Mouse (Mus musculus) left cerebral cortex, adult 9 months (tissue): ENCODE results near the gene Fbxo11.
"Not testable (repeated sequence)": the region's sequence is repeated elsewhere in the genome, so short reads cannot be mapped to it uniquely, and the experiment has no call there.

Experiments used
- DNase-seq, 2 experiments: peaks; one replicate each; pipeline ENCODE4 v3.0.0; 2022; ENCODE audit warnings: low spot score in 2 of 2

Fbxo11 gene

DNA sequence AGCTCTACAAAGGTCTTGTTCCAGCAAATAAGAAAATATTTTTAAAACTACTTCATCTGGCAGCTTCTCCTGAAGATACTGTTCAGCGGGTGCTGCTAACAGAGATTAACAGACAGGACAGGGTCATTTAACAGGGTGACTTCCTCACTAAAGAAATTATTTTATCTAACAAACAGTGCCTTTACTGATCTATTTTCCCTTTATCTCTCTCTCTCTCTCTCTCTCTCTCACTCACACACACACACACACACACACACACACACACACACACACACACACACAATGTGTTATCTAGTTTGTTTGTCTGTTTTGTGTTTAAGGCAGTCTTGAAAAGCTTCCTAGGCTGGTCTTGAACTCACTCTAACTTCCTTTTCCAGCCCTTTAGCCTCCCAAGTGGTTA is 50.6 kb downstream of the Fbxo11 start:
- no peak for DNase-seq

DNA sequence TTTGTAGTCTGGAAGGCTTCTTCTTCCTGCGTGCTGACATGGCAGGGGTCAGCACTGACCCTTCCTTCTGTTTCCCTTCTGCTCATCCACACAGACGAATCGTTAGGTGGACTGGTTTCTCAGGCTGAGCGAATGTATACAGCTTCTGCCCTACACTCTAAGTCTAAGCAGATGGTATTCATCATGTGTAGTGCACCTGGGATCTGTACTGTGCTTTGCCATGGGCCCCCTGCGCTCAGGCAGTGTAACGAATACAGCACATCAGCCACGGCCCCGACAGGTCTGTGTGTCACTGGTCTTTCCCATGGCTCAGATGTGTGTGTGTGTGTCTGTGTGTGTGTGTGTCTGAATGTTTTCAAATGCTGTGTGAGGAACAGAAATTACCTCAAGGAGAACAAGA is 58.1 kb downstream of the Fbxo11 start:
- no peak for DNase-seq

DNA sequence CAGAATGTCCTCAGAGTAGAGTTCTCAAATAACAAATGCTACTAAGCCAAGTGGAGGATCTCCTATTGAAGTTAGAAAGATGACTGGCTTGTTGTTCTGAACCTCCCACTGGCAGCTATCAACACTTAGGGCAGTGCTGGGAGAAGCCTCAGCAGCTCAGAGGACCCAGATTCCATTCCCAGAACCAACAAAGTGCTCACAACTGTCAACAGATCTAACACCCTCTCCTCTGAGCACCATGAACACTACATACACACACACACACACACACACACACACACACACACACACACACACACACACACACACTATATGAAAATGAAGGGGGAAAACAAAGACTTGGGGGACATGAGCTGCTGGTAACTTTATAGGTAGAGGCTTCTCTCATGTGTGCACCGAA is 60.2 kb downstream of the Fbxo11 start:
- DNase-seq, result no peak

DNA sequence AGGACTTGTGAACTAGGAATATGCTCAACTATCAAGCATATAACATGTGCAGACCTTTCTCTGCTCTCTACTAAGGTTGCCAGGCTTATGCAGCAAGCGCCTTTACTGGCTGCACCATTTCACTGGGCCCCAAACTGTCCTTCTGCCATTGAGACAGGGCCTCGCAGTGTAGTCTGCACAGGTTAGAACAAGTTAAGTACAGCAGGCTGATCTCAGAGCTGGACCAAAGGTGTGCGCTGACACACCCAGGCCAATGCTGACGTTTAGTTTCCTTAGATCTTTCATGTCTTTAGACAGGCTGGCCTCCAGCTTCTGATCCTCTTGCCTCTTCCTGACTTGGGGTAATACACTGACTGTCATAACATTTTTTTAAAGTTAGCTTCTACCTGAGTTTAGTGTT is 67.3 kb downstream of the Fbxo11 start:
- DNase-seq, result no peak

DNA sequence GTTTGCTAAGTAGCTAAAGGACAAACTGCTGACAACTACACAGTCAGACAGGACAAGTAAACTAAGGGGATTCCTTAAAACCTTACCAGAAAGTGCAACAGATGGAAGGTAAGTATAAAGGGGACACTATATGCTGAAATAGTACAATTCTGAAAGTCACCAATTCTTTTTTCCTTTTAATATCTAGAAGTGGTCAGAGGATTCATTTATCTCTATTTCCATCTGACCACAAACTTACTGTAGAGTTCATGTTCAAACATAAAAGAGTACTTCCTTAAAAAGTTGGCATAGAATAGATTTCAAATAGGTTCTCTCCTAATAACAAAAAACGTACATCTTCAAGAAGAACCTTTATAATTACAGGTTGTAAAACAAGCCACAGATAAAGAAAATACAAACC is 71.8 kb downstream of the Fbxo11 start:
- no peak for DNase-seq

DNA sequence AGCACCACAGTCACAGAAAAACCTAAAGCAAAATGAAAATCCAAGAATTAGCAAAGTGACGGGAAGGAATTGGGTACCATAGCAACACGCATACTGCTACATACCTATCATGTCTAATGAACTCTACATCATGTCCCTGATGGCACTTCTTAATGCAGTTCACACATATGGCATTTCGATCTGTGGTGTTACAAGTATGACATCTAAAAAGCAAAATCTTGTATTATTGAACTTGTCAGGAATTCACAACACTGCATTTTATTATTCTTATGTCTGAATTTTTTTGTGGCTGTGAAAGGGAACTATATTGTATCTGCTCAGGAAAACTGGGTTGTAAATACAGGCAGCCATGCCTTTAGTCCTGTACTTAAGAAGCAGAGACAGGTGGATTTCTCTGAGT is 72.9 kb downstream of the Fbxo11 start:
- no peak for DNase-seq

DNA sequence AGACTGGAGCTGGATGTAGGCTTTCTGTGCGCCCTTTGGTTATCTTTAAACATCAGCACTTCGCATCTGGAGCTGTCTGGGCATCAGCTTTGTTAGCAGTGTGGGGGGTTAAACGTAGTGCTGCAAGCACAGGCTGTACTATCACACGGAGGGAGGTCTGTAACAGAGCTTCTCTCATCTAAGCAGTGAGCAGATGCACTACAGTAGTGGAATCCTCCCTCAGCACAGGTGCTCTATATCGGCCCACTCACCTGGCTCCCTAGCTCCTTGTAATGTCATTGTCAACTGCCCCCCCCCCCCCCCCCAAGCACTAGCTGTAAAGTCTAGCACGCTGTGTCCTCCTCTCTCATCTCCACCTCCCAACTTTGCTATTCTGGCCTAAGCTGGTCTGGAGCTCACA is 77.6 kb downstream of the Fbxo11 start:
- DNase-seq, result no peak

DNA sequence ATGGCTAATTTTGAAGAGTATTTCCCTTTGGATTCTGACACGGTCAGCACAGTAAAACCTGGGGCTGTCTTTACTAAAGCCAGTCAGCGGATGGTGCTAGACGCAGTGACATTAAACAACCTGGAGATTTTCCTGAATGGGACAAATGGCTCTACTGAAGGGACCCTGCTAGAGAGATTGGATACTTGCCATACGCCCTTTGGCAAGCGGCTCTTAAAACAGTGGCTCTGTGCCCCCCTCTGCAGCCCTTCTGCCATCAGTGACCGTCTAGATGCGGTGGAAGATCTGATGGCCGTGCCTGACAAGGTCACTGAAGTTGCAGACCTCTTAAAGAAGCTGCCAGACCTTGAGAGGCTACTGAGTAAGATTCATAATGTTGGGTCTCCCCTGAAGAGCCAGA is 79.2 kb downstream of the Fbxo11 start:
- DNase-seq, result no peak

DNA sequence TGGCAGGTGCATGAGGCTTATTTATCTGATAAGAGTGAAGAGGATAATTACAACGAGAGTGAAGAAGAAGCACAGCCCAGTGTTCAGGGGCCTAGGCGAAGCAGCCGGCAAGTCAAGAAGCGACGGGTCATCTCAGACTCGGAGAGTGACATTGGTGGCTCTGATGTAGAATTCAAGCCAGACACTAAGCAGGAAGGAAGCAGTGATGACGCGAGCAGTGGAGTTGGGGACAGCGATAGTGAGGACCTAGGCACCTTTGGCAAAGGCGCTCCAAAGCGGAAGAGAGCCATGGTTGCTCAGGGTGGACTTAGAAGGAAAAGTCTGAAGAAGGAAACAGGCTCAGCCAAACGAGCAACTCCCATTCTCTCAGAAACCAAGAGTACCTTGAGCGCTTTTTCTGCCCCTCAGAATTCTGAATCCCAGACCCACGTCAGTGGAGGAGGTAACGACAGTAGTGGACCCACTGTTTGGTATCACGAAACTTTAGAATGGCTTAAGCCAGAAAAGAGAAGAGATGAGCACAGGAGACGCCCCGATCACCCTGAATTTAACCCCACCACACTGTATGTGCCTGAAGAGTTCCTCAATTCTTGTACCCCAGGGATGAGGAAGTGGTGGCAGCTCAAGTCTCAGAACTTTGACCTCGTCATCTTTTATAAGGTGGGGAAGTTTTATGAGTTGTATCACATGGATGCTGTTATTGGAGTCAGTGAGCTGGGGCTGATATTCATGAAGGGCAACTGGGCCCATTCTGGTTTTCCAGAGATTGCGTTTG is 80.5 kb downstream of the Fbxo11 start:
- no peak for DNase-seq

DNA sequence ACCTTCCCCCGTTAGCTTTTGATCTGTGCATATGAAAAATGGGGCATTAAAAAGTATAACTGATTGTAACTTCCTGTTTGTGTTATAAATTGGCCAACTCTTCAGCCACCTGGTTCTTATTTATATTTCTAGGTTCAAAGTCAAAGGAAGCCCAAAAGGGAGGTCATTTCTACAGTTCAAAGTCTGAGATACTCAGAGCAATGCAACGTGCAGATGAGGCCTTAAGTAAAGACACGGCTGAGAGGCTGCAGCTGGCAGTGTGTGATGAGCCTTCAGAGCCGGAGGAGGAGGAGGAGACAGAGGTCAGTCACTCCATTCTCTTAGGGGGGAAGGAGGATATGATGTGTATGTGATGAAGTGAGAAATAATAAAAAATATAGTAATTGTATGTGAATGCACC is 81.8 kb downstream of the Fbxo11 start:
- DNase-seq, result no peak

DNA sequence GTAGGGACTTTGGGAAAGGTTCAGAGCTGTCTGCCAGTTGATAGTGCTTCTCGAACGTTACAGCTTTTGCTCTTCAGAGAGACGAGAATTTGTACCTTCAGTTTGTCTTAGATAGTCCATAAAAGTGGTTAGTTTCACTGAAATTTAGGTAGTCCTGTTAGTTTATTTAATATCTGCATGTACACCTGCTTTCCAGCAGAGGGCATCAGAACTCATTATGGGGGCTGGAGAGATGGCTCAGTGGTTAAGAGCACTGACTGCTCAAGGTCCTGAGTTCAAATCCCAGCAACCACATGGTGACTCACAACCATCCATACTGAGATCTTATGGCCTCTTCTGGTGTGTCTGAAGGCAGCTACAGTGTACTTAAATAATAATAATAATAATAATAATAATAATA is 83.0 kb downstream of the Fbxo11 start:
- no peak for DNase-seq

DNA sequence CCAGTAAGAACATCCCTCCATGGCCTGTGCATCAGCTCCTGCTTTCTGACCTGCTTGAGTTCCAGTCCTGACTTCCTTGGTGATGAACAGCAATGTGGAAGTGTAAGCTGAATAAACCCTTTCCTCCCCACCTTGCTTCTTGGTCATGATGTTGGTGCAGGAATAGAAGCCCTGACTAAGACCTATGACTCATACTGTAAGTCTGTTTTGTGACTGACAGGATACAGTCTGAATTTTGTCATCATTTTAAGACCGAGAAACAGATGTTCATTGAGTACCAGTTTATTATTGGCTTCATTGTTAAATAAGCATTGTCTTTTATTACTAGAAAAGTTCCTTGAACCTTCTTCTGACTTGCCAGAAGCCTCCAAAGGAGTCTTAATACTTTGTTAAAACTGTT is 85.4 kb downstream of the Fbxo11 start:
- not testable (repeated sequence) for DNase-seq

DNA sequence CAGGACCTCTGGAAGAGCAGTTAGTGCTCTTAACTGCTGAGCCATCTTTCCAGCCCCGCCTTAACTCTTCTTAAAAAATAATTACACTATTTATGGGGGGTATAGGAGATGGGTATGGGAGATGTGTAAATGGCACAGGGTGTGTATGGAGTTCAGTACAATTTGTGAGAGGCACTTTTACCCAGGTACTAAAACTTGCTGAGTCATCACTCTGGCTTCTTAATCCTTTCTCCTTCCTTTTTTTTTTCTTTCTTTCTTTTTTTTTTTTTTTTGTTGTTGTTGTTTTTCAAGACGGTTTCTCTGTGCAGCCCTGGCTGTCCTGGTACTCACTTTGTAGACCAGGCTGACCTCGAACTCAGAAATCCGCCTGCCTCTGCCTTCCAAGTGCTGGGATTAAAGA is 88.2 kb downstream of the Fbxo11 start:
- not testable (repeated sequence) for DNase-seq

DNA sequence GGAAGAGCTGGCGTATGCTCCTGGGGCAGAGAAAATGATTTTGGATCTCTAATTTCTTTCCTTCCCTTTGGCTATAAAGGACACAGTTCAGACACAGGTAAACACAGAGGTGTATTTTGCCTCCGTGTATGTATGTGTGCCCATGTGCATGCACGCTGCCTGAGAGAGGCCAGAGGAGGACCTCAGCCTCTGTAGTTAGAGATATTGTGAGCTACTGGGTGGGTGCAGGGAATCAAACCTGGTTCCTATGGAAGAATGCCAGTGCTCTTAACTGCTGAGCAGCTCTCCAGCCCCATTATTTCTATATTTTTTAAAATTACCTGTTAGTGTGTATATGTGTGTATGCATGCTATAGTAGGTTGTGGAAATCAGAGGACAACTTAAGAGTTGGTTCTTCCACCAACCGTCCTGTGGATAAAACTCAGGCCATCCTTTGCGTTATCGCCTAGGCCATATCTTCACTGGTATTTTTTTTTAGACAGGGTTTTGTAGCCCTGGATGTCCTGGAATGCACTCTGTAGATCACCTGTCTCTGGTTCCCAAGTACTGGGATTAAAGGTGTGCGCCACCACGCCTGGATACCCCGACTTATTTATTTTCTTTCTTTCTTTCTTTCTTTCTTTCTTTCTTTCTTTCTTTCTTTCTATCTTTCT is 88.8 kb downstream of the Fbxo11 start:
- no peak for DNase-seq

DNA sequence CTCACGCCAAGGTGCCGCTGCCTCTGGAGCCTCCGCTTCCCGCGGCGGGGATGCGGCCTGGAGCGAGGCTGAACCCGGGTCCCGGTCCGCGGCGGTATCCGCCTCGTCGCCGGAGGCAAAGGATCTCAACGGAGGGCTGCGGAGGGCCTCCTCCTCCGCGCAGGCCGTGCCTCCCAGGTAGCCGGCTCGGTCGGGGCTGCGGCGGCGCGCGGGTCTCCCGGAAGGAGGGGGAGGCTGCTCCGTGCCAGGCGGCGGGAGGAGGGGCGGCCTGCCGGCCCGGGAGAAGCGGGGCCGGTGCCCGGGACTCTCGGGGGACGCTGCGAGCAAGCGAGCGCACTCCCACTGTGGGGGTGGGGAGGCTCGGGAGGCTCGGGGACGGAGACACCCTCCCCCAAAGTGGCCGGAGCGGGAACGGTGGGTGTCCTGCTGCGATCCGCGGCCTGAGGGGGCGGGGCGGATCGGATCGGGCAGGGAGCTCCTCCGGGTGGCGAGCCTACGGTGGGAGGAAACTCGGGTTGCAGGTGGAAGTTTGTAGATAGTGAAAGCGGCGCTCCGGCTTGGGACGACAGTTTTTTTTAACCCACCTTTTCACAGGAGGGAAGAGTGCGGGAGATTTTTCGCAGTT is 89.8 kb downstream of the Fbxo11 start:
- DNase-seq, result peak in 1 of 2 experiments; percentile 8

DNA sequence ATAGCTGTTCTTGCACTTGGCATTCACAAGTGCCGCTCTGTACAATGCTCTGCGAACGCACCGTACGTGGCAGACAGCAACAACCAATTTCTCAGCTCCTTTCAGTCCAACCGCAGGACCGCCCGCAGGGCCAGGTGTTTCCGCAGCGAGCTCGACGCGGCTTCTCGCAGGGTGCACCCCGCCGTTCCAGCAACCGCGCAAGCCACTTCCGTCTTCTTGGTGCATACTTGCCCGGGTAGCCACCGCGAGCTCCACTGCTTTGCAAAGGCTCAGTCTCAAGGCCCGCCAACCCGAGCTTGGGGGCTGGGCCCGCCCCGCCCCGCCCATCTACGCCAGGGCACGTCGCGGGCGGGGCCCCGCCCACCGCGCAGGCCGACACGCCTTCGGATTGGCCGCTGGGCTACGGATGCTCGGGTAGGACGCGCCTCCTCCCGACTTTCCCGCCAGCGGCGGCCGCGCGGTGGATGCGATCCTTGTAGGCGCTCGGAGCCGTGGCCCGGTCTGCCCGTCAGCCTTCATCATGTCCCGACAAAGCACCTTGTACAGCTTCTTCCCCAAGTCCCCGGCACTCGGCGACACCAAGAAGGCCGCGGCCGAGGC is 90.4 kb downstream of the Fbxo11 start, which contains the start of gene Msh6:
Gene Msh6 (plus strand): TSS at position 434 of the 600 bp plus-strand sequence.
- peak; percentile 51 to 80 for DNase-seq

DNA sequence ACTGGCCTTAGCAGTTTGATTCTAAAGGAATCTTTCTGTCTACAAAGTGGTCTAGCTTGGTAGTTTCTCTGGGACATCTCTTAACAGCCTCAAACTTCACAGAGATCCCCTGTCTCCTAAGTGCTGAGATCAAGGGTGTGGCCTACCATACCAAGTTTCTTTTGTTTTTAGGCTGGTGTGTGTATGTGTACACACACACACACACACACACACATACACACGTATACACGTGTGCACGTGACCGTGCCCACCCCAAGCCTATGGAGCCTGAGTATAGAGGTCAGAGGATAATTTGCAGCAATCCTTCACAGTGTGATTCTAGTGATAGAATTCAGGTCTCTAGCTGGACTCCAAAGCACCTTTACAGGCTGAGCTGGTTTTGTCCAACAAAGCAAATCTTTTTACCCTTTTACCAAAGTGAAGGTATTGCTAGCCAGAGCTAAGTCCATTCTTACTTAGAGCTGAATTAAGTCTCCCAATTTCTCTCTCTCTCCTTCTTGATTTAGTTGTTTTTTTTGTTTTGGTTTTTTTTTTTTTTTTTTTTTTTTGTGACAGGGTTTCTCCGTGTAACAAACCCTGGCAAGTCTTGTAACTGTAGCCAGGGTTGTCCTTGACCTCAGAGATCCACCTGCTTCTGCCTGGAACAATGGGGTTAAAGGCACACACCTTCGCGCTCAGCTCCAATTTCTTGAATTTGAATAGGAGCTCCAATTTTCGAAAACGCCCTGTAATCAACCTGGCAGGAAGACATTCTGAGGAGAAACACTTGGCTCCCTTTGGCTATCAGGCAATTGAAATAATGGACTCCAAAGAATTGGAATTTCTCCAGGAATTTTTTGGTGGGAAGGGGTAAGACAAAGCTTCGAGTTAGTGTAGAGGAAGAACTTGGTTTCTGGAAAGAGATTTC is 91.6 kb downstream of the Fbxo11 start:
- DNase-seq, result no peak

DNA sequence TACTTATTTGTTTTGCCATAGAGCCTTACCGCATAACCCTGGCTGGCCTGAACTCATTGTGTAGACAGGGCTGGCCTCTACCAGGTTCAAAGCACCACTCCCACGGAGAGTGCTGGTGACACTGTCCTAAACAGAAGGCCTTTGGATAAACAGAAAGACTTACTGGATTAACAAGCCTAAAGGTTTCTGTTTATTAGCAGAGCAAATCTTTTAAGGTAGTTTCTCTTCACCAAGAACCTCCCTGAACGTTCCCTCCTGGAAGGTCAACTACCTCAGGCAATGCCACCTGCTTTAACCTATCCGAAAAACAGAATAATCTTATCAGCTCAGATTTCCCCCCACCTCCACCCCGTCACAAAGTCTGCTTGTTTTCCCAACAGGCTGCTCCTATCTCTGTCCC is 92.2 kb downstream of the Fbxo11 start:
- DNase-seq, result no peak

DNA sequence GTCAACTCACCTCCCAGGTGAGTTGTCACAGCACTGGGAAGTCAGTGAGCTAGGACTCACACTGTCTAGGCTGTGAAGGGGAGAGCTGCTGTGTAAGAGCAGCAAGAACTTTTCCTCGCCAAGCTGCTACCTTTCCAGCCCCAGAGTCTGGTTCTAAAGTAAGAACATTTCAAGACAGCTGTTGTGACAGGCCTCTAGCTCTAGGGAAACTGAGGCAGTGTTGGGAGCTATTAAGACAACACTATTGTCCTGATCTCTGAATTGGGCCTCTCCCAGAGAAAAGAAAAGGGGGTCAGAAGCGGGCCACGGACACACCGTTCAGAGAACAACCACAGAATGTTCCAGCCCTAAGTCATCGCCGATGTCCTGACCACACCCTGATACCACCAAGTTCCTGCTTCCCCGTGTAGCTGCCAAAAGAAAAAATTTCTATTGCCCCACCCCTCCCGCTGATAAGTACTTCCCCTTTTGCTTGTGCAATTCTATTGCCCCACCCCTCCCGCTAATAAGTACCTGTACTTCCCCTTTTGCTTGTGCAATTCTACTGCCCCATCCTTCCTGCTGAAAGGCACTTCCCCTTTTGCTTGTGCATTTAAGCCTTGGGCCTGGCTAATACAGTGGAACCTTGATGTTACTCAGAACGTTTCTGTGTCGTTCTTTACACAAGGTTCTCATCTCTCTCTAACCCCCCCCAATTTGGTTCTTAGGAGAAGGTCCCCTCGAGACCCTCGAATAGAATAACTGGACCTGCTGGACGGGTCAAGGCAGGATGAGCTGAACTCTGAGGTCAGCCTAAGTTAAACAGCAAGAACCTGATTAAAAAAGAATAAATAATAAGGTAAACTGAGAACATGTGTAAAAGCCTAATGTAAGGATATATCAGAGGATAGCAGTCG is 93.1 kb downstream of the Fbxo11 start:
- not testable (repeated sequence) for DNase-seq

DNA sequence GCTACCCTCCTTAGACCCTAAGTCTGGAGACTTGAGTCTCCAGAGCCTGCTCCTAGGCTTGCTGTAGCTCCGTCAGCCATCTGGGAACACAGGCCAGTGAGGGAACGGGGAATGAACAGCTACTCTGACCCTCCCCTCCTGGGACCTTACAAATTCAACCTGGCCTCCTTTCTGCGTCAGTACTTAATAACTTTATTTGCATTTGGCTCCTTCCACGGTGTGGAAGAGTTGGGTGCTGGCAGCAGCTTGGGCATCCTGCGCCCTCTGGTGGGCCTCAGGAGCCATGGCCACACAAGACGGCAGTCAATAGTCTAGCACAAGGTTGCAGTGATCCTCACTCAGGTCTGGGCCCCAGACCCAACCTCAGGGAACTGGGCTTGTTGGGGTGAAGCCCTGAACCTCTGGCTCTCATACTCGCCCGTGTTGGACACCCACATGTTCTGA is 96.6 kb downstream of the Fbxo11 start:
- DNase-seq, result not testable (repeated sequence)
